Mouse (Mus musculus): ENCODE data around the gene Trim31.

GRCm38 (mm10) chr17:36848911-36849310, 49.0 kb upstream of the Trim31 start:
- TF ChIP-seq ZC3H11A (IDR thresholded peaks at IDR 0.05; ENCODE audit: borderline replicate concordance, low read depth, low read length) (no peak), HCFC1 (IDR thresholded peaks at IDR 0.05; ENCODE audit: borderline replicate concordance, insufficient read depth, low read length) (no peak), MAFK (IDR thresholded peaks at IDR 0.05; ENCODE audit: insufficient read depth, low read depth, low read length) (no peak), CHD2 (IDR thresholded peaks at IDR 0.05; ENCODE audit: low read depth, low read length) (no peak)

Measured in ES-E14 (cell line).